Mouse (Mus musculus): ENCODE data around the gene Cox4i2. TPM values are rescaled to one million over a fixed set of nuclear protein-coding genes. Genes with fewer than 3 reads are reported as not detected.
A peak's percentile ranks its signal among the peaks of the same experiment; 100 is the strongest.

Cox4i2 gene
- 29.3 and 29.8 TPM in 2 replicates for polyA plus RNA-seq (2015; fragmentation: Nextera tagmentation; extraction: Ambion mirVana)

GRCm38 (mm10) chr2:152753944-152754711 lies at the start of gene Cox4i2:
TSS of gene Cox4i2 (plus strand) at chr2:152754173.
- Histone ChIP-seq H3K27me3 (no peaks in the 10 kb centered on the region), H3K4me2 (peak within 1 kb of the TSS; percentile 71), H3K9me3 (no peaks in the 10 kb centered on the region), H3K9ac (peak within 1 kb of the TSS; percentile 69), H3K36me3 (no peaks in the 10 kb centered on the region), H3K4me3 (peak within 1 kb of the TSS; percentile 42), H3K27ac (peak within 1 kb of the TSS; percentile 41), H3K4me1 (peaks cover 22% of the 10 kb centered on the region)
- 0 out of 2 replicates have a peak, but pooled peaks have one; percentile 49 for ATAC-seq (ENCODE audit: insufficient number of reproducible peaks, insufficient read depth, low FRiP score, low TSS enrichment, low read depth)
- WGBS = 3% methylated on average over 29 of the region's 30 CpGs

GRCm38 (mm10) chr2:152704256-152704605 lies 49.7 kb upstream of the Cox4i2 start:
- ATAC-seq (ENCODE audit: insufficient number of reproducible peaks, insufficient read depth, low FRiP score, low TSS enrichment, low read depth) = no peak
- 80% methylated on average over 5 of the region's 5 CpGs for WGBS
- Histone ChIP-seq H3K9ac (no peak overlapping the region), H3K27me3 (no peaks in the 10 kb centered on the region), H3K4me2 (no peak overlapping the region), H3K4me3 (no peak overlapping the region), H3K4me1 (peaks cover 47% of the 10 kb centered on the region), H3K36me3 (peaks cover 73% of the 10 kb centered on the region), H3K27ac (peak overlapping the region; percentile 98), H3K9me3 (no peaks in the 10 kb centered on the region)

GRCm38 (mm10) chr2:152704811-152705370 lies 49.1 kb upstream of the Cox4i2 start:
- Histone ChIP-seq H3K4me1 (peaks cover 47% of the 10 kb centered on the region), H3K4me3 (no peak overlapping the region), H3K4me2 (no peak overlapping the region), H3K36me3 (peaks cover 66% of the 10 kb centered on the region), H3K27me3 (no peaks in the 10 kb centered on the region), H3K27ac (peak overlapping the region; percentile 98), H3K9me3 (no peaks in the 10 kb centered on the region), H3K9ac (peak overlapping the region; percentile 55)
- WGBS = 83% methylated on average over 14 of the region's 14 CpGs
- no peak for ATAC-seq (ENCODE audit: insufficient number of reproducible peaks, insufficient read depth, low FRiP score, low TSS enrichment, low read depth)

GRCm38 (mm10) chr2:152705993-152706571 lies 47.9 kb upstream of the Cox4i2 start:
- ATAC-seq (ENCODE audit: insufficient number of reproducible peaks, insufficient read depth, low FRiP score, low TSS enrichment, low read depth) = peak; percentile 78
- H3K27me3 ChIP-seq = no peaks in the 10 kb centered on the region
- H3K27ac ChIP-seq = peak overlapping the region; percentile 98
- H3K9ac ChIP-seq = peak overlapping the region; percentile 55
- peaks cover 54% of the 10 kb centered on the region for H3K36me3 ChIP-seq
- H3K4me2 ChIP-seq = peak overlapping the region; percentile 39
- H3K9me3 ChIP-seq = no peaks in the 10 kb centered on the region
- no peak overlapping the region for H3K4me3 ChIP-seq
- peaks cover 47% of the 10 kb centered on the region for H3K4me1 ChIP-seq
- 25% methylated on average over 22 of the region's 22 CpGs for WGBS

- Histone ChIP-seq H3K27me3 (no peaks in the 10 kb centered on the region), H3K9me3 (no peaks in the 10 kb centered on the region), H3K9ac (peak overlapping the region; percentile 74), H3K36me3 (peaks cover 43% of the 10 kb centered on the region), H3K27ac (peak overlapping the region; percentile 98), H3K4me3 (peak overlapping the region; percentile 41), H3K4me1 (peaks cover 47% of the 10 kb centered on the region), H3K4me2 (peak overlapping the region; percentile 68)
- no peak for ATAC-seq (ENCODE audit: insufficient number of reproducible peaks, insufficient read depth, low FRiP score, low TSS enrichment, low read depth)
- 20% methylated on average over 7 of the region's 7 CpGs for WGBS
Measured at GRCm38 (mm10) chr2:152707186-152707585, 46.8 kb upstream of the Cox4i2 start.

GRCm38 (mm10) chr2:152707627-152708026 lies 46.3 kb upstream of the Cox4i2 start:
- peak overlapping the region; percentile 74 for H3K9ac ChIP-seq
- H3K9me3 ChIP-seq = no peaks in the 10 kb centered on the region
- peak overlapping the region; percentile 98 for H3K27ac ChIP-seq
- no peaks in the 10 kb centered on the region for H3K27me3 ChIP-seq
- peaks cover 47% of the 10 kb centered on the region for H3K4me1 ChIP-seq
- peak overlapping the region; percentile 68 for H3K4me2 ChIP-seq
- 2% methylated on average over 31 of the region's 31 CpGs for WGBS
- peak overlapping the region; percentile 41 for H3K4me3 ChIP-seq
- H3K36me3 ChIP-seq = peaks cover 39% of the 10 kb centered on the region
- ATAC-seq (ENCODE audit: insufficient number of reproducible peaks, insufficient read depth, low FRiP score, low TSS enrichment, low read depth) = peak; percentile 87

- Histone ChIP-seq H3K27ac (peak overlapping the region; percentile 98; the same call in 1 of the 2 replicates), H3K9ac (no peak overlapping the region), H3K27me3 (no peaks in the 10 kb centered on the region), H3K4me3 (no peak overlapping the region), H3K4me1 (peaks cover 41% of the 10 kb centered on the region), H3K36me3 (peaks cover 25% of the 10 kb centered on the region), H3K9me3 (no peaks in the 10 kb centered on the region), H3K4me2 (no peak overlapping the region)
- 84% methylated on average over 5 of the region's 5 CpGs for WGBS
- ATAC-seq (ENCODE audit: insufficient number of reproducible peaks, insufficient read depth, low FRiP score, low TSS enrichment, low read depth) = no peak
Measured at GRCm38 (mm10) chr2:152709066-152709465, 44.9 kb upstream of the Cox4i2 start.

GRCm38 (mm10) chr2:152716241-152716772 lies 37.7 kb upstream of the Cox4i2 start:
- H3K4me3 ChIP-seq = no peak overlapping the region
- no peak for ATAC-seq (ENCODE audit: insufficient number of reproducible peaks, insufficient read depth, low FRiP score, low TSS enrichment, low read depth)
- no peaks in the 10 kb centered on the region for H3K36me3 ChIP-seq
- no peaks in the 10 kb centered on the region for H3K9me3 ChIP-seq
- peaks cover 12% of the 10 kb centered on the region for H3K4me1 ChIP-seq
- no peak overlapping the region for H3K9ac ChIP-seq
- 55% methylated on average over 6 of the region's 6 CpGs for WGBS
- 0 out of 2 replicates have a peak overlapping the region, but pooled peaks have one; percentile 39 for H3K27ac ChIP-seq
- H3K4me2 ChIP-seq = no peak overlapping the region; the same call in 1 of the 2 replicates
- H3K27me3 ChIP-seq = no peaks in the 10 kb centered on the region

GRCm38 (mm10) chr2:152717652-152718051 lies 36.3 kb upstream of the Cox4i2 start:
- Histone ChIP-seq H3K36me3 (no peaks in the 10 kb centered on the region), H3K4me1 (peaks cover 12% of the 10 kb centered on the region), H3K9me3 (no peaks in the 10 kb centered on the region), H3K27ac (no peak overlapping the region), H3K4me2 (no peak overlapping the region), H3K4me3 (no peak overlapping the region), H3K27me3 (no peaks in the 10 kb centered on the region), H3K9ac (no peak overlapping the region)
- ATAC-seq (ENCODE audit: insufficient number of reproducible peaks, insufficient read depth, low FRiP score, low TSS enrichment, low read depth) = no peak
- WGBS = 66% methylated on average over 11 of the region's 11 CpGs

GRCm38 (mm10) chr2:152718076-152718475 lies 35.9 kb upstream of the Cox4i2 start:
- 42% methylated on average over 6 of the region's 6 CpGs for WGBS
- Histone ChIP-seq H3K9me3 (no peaks in the 10 kb centered on the region), H3K36me3 (no peaks in the 10 kb centered on the region), H3K27ac (no peak overlapping the region), H3K4me2 (no peak overlapping the region), H3K4me3 (no peak overlapping the region), H3K9ac (no peak overlapping the region), H3K27me3 (no peaks in the 10 kb centered on the region), H3K4me1 (peaks cover 12% of the 10 kb centered on the region)
- ATAC-seq (ENCODE audit: insufficient number of reproducible peaks, insufficient read depth, low FRiP score, low TSS enrichment, low read depth) = no peak

- peaks cover 26% of the 10 kb centered on the region for H3K4me1 ChIP-seq
- H3K36me3 ChIP-seq = no peaks in the 10 kb centered on the region
- H3K9me3 ChIP-seq = no peaks in the 10 kb centered on the region
- peak overlapping the region; percentile 74 for H3K4me2 ChIP-seq
- H3K27me3 ChIP-seq = no peaks in the 10 kb centered on the region
- 0 out of 2 replicates have a peak overlapping the region, but pooled peaks have one; percentile 57 for H3K27ac ChIP-seq
- H3K4me3 ChIP-seq = peak overlapping the region; percentile 39
- H3K9ac ChIP-seq = peak overlapping the region; percentile 76
- WGBS = 4% methylated on average over 37 of the region's 37 CpGs
- ATAC-seq (ENCODE audit: insufficient number of reproducible peaks, insufficient read depth, low FRiP score, low TSS enrichment, low read depth) = no peak
Measured at GRCm38 (mm10) chr2:152723651-152724331, 30.2 kb upstream of the Cox4i2 start.

Measured in embryonic facial prominence, embryonic 13.5 days (tissue).